Mouse (Mus musculus): Measurements from ENCODE around the gene Iqschfp.

- TF ChIP-seq CTCF (IDR thresholded peaks at IDR 0.05; ENCODE audit: control insufficient read depth, insufficient read depth, insufficient replicate concordance, low read depth, low read length) (no peak), POLR2A (IDR thresholded peaks at IDR 0.05; ENCODE audit: control insufficient read depth, low read depth, low read length) (no peak)
Observed at GRCm38 (mm10) chr3:67959672-67960071, 67.6 kb downstream of the Iqschfp start.
